9 mouse cellular contexts compared by ENCODE assay signal in genomic region chr6:71989647-71990351, GRCm38 (mm10).
DNase-seq lines count a peak whose midpoint lies in the region; ATAC-seq and TF ChIP-seq lines count a peak whose summit lies in the region.
"Had no signal": no experiment of that assay in that cellular context is flagged by ENCODE, and none has a peak within 500 bp of the region (broad histone marks: within the 10 kb centered on the region; RNA-seq: fewer than 3 reads in every experiment).

No protein-coding gene starts in this region.

- no peaks in the 10 kb centered on the region for H3K27me3 ChIP-seq in heart, embryonic 13.5 days (replicated peaks)
- no peaks in the 10 kb centered on the region for H3K27me3 ChIP-seq in heart, postnatal 0 days (ENCODE audit: control insufficient read depth, insufficient read depth, low read length)
- no peaks in the 10 kb centered on the region for H3K27me3 ChIP-seq in lung, embryonic 16.5 days (ENCODE audit: control insufficient read depth, insufficient read depth, low read depth, low read length)

- no peaks in the 10 kb centered on the region for H3K9me3 ChIP-seq in heart, embryonic 13.5 days
- no peaks in the 10 kb centered on the region for H3K9me3 ChIP-seq in heart, postnatal 0 days (replicated peaks; ENCODE audit: control insufficient read depth, low read length)
- no peaks in the 10 kb centered on the region for H3K9me3 ChIP-seq in lung, embryonic 16.5 days (ENCODE audit: control insufficient read depth, low read length)

- TF ChIP-seq CTCF in heart, postnatal 0 days (IDR thresholded peaks at IDR 0.05; ENCODE audit: low read depth): no peak

- H3K4me1 ChIP-seq in heart, embryonic 13.5 days: peaks cover 57% of the 10 kb centered on the region
- H3K4me1 ChIP-seq in heart, postnatal 0 days (ENCODE audit: control insufficient read depth, insufficient read depth): peaks cover 9% of the 10 kb centered on the region
- peaks cover 19% of the 10 kb centered on the region for H3K4me1 ChIP-seq in lung, embryonic 16.5 days (replicated peaks; ENCODE audit: control insufficient read depth, insufficient read depth, low read length)

- H3K9ac ChIP-seq in heart, embryonic 13.5 days: 0 out of 2 replicates have a peak overlapping the region, but pooled peaks have one; percentile 9
- H3K9ac ChIP-seq in heart, postnatal 0 days (replicated peaks; ENCODE audit: low read depth, low read length): no peak overlapping the region
- no peak overlapping the region for H3K9ac ChIP-seq in lung, embryonic 16.5 days (ENCODE audit: low read length)
- H3K9ac ChIP-seq: liver, embryonic 14.5 days had no signal

- no peak for ATAC-seq in heart, embryonic 13.5 days (ENCODE audit: extremely low read depth, insufficient number of reproducible peaks, low FRiP score, low TSS enrichment)
- peak; percentile 52 for ATAC-seq in common myeloid progenitor, adult 5-6 weeks (replicated peaks; ENCODE audit: low read depth, poor library complexity, severe bottlenecking)
- no peak for ATAC-seq in heart, postnatal 0 days (ENCODE audit: insufficient read depth, low read depth)
- peak; percentile 74 for ATAC-seq in lung, embryonic 16.5 days (ENCODE audit: low read depth)
- ATAC-seq in frontal cortex, adult (ENCODE audit: low TSS enrichment): no peak

- H3K4me2 ChIP-seq in heart, embryonic 13.5 days: no peak overlapping the region
- no peak overlapping the region for H3K4me2 ChIP-seq in heart, postnatal 0 days (ENCODE audit: low read depth, low read length)
- no peak overlapping the region for H3K4me2 ChIP-seq in lung, embryonic 16.5 days (ENCODE audit: low read depth, low read length)

- no peak overlapping the region for H3K4me3 ChIP-seq in heart, embryonic 13.5 days
- no peak overlapping the region for H3K4me3 ChIP-seq in heart, postnatal 0 days (ENCODE audit: low read depth, low read length)
- no peak overlapping the region for H3K4me3 ChIP-seq in lung, embryonic 16.5 days (ENCODE audit: low read length)

- H3K27ac ChIP-seq in heart, embryonic 13.5 days (replicated peaks): peak overlapping the region; percentile 81
- peak overlapping the region; percentile 39 for H3K27ac ChIP-seq in heart, postnatal 0 days (ENCODE audit: low read depth)
- H3K27ac ChIP-seq in lung, embryonic 16.5 days (ENCODE audit: low read length): peak overlapping the region; percentile 68
- H3K27ac ChIP-seq: liver, embryonic 14.5 days had no signal

- no peak for TF ChIP-seq EP300 in heart, postnatal 0 days (IDR thresholded peaks at IDR 0.05; ENCODE audit: low read depth)

- 27% methylated on average over 8 of the region's 8 CpGs for WGBS in heart, embryonic 13.5 days
- 48% methylated on average over 8 of the region's 8 CpGs for WGBS in heart, postnatal 0 days
- 13% methylated on average over 8 of the region's 8 CpGs for WGBS in lung, embryonic 16.5 days

- DNase-seq in heart, adult 9 months (ENCODE audit: low spot score in 2 of 2): no peak
- no peak for DNase-seq in heart, postnatal 0 days (ENCODE audit: low spot score)
- DNase-seq in spleen, adult 18-20 months: no peak
- DNase-seq in frontal cortex, postnatal 10 days (ENCODE audit: low spot score in 2 of 2): no peak

- H3K36me3 ChIP-seq in heart, embryonic 13.5 days: no peaks in the 10 kb centered on the region
- H3K36me3 ChIP-seq in heart, postnatal 0 days (replicated peaks; ENCODE audit: control insufficient read depth, insufficient read depth, low read length): no peaks in the 10 kb centered on the region
- no peaks in the 10 kb centered on the region for H3K36me3 ChIP-seq in lung, embryonic 16.5 days (ENCODE audit: control insufficient read depth, insufficient read depth, low read length)

Comparison
In these comparisons a context has a peak if more than half of its experiments do, and no peak if none do; other contexts are left out.
1. ATAC-seq: peak in common myeloid progenitor, adult 5-6 weeks (single experiment) and lung, embryonic 16.5 days (single experiment); none in heart, embryonic 13.5 days (single experiment), heart, postnatal 0 days (single experiment) and frontal cortex, adult (single experiment).
2. Peak in every context shown above with its lines, with median percentiles within 50 percentile points of each other: H3K27ac ChIP-seq.